Mouse (Mus musculus) liver, adult 2 months (tissue): ENCODE measurements around the gene Wdr64.

Source experiments
- CTCF ChIP-seq: fragments of 200-500 bp; IDR thresholded peaks from 2 replicates; pipeline ENCODE4 v1.5.1; 2011; ENCODE audit warnings: low read depth, low read length, control low read depth
- POLR2A ChIP-seq: fragments of 200-500 bp; IDR thresholded peaks from 2 replicates; pipeline ENCODE4 v1.6.1; 2011; ENCODE audit warnings: low read length, control low read depth; ENCODE audit not compliant: insufficient read depth; ENCODE audit errors: extremely low read depth

DNA sequence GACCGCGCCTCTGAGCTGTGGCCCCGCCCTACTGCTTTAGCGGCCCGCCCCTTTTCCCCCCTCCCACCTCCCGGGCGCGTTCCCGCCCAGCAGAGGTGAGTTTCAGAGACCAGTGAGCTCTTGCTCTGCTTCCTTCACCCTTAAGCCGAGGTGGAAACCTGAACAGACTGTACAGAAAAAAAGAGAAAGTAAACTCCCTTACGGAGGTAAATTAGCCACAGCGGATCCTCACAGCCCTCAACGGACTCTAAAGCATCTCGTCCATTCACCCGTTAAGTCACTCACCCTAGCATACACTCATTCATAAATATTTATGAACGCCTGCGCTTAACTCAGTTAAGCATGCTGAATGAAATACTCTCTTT is 5.4 kb upstream of the Wdr64 start:
- TF ChIP-seq POLR2A (no peak), CTCF (no peak)
